Mouse (Mus musculus) bone marrow, adult 2 months (tissue): Measurements from ENCODE around the gene Mfsd4b2.

Source experiments
- CTCF ChIP-seq: fragments of 200-500 bp; IDR thresholded peaks from 2 replicates; pipeline ENCODE4 v1.5.1; 2011; ENCODE audit warnings: low read length, control low read depth; ENCODE audit not compliant: control insufficient read depth, insufficient read depth
- POLR2A ChIP-seq: fragments of 200-500 bp; IDR thresholded peaks from 2 replicates; pipeline ENCODE4 v1.6.1; 2011; ENCODE audit warnings: low read depth, mild to moderate bottlenecking, control low read depth, low read length, borderline replicate concordance; ENCODE audit not compliant: control insufficient read depth

DNA sequence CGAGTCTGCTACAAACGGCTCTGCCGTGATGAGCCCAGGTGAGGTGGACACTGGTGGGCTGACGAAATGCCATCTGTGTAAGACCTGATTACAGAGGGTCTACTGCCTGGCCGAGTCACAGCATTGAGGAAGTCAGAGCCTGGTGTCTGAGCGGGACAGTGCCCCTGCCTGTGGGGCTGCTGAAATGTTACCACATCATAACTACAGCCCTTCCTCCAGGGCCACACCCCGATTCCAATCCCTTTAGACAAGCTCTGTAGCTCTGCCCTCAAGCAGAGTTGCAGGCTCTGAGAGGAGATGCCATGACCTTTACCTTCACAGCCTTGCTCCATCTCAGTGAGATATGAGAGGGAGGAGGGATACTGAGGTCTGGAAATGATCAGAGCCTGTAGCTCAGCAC is 9.8 kb upstream of the Mfsd4b2 start:
- no peak for TF ChIP-seq POLR2A
- TF ChIP-seq CTCF, result no peak
